Mouse (Mus musculus) kidney, adult 9 months (tissue): Measurements from ENCODE around the gene Rgmb.

Source experiments
- DNase-seq: peaks from one replicate; pipeline ENCODE4 v3.0.0; 2022

Rgmb gene

GRCm38 (mm10) chr17:15774565-15775215 is 56.1 kb downstream of the Rgmb start:
- DNase-seq = no peak

DNA sequence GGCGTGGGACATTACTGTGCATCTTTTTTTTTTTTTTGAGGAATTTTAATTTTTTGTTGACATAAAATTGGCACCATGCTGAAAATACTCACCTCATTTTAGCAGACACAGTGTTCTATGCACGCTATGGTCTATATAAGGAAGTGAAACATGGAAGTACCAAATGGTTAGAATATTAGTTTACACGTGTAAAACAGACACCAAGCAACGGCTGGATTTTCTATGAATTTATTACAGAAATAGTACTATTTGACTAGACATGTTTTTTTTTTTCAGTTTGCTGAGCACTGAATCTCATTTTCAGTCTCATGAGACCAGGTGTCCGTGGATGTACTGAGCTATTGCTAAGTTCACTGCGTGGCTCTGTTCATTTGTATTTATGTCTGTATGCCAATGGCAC is 56.9 kb downstream of the Rgmb start:
- DNase-seq = no peak

- no peak for DNase-seq
Measured at GRCm38 (mm10) chr17:15769081-15769724, 61.6 kb downstream of the Rgmb start.

DNA sequence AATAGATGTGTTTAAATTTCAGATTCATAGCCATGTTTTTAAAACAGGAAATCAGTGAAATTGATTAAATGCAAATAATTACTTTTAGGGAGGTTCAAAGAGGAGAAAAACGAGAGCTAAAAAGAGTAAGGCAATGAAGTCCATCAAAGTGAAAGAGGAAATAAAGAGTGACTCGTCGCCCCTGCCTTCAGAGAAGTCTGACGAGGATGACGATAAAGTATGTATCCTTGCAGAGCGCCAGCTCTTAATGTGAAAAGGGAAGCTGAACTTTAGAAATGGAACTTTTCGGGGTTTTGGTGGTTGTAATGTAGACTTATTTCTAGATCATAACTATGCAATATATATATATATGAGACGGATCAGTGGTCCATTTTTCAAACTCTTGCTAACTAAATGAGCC is 69.6 kb downstream of the Rgmb start:
- DNase-seq = no peak
